29 mouse cellular contexts compared by ENCODE assay signal in genomic region chr13:119117906-119118305, GRCm38 (mm10).
"Had no signal": no experiment of that assay in that cellular context is flagged by ENCODE, and none has a peak within 500 bp of the region (broad histone marks: within the 10 kb centered on the region; RNA-seq: fewer than 3 reads in every experiment).

No protein-coding gene starts in this region.

- H3K36me3 ChIP-seq: heart, embryonic 13.5 days; heart, embryonic 15.5 days; hindbrain, embryonic 10.5 days; hindbrain, embryonic 12.5 days; intestine, embryonic 15.5 days; kidney, embryonic 15.5 days; limb, embryonic 12.5 days; limb, embryonic 15.5 days; liver, embryonic 12.5 days had no signal

- H3K27ac ChIP-seq: gastrocnemius, adult 2 months; heart, adult 2 months; heart, embryonic 13.5 days; heart, embryonic 15.5 days; hindbrain, embryonic 10.5 days; hindbrain, embryonic 12.5 days; hindbrain, embryonic 14.5 days; intestine, embryonic 15.5 days; kidney, embryonic 15.5 days; kidney, postnatal 0 days; limb, embryonic 12.5 days; limb, embryonic 15.5 days; liver, embryonic 12.5 days; liver, embryonic 14.5 days had no signal

- H3K4me3 ChIP-seq: gastrocnemius, adult 2 months; heart, adult 2 months; heart, embryonic 13.5 days; heart, embryonic 15.5 days; hindbrain, embryonic 10.5 days; hindbrain, embryonic 12.5 days; intestine, embryonic 15.5 days; kidney, embryonic 15.5 days; limb, embryonic 12.5 days; limb, embryonic 15.5 days; liver, embryonic 12.5 days had no signal

- H3K27me3 ChIP-seq: heart, embryonic 13.5 days; heart, embryonic 15.5 days; hindbrain, embryonic 12.5 days; intestine, embryonic 15.5 days; kidney, embryonic 15.5 days; limb, embryonic 12.5 days; limb, embryonic 15.5 days; liver, embryonic 12.5 days had no signal

- H3K4me1 ChIP-seq: heart, embryonic 13.5 days; heart, embryonic 15.5 days; hindbrain, embryonic 10.5 days; hindbrain, embryonic 12.5 days; intestine, embryonic 15.5 days; kidney, embryonic 15.5 days; limb, embryonic 12.5 days; limb, embryonic 15.5 days; liver, embryonic 12.5 days had no signal

- H3K9me3 ChIP-seq: heart, embryonic 13.5 days; heart, embryonic 15.5 days; hindbrain, embryonic 10.5 days; hindbrain, embryonic 12.5 days; intestine, embryonic 15.5 days; kidney, embryonic 15.5 days; limb, embryonic 12.5 days; limb, embryonic 15.5 days; liver, embryonic 12.5 days had no signal

- DNase-seq: gastrocnemius, adult 2 months; gastrocnemius, postnatal 10 days; gastrocnemius, postnatal 36 days; heart, adult 11 months; heart, adult 2 months; heart, postnatal 4 days; kidney, adult 18-20 months; kidney, adult 9 months; kidney, postnatal 14 days; kidney, postnatal 36 days; layer of hippocampus, adult 9-11 months; layer of hippocampus, postnatal 36 days; left cerebral cortex, postnatal 4 days had no signal

- H3K9ac ChIP-seq: heart, embryonic 13.5 days; heart, embryonic 15.5 days; hindbrain, embryonic 12.5 days; hindbrain, embryonic 14.5 days; intestine, embryonic 15.5 days; kidney, embryonic 15.5 days; limb, embryonic 12.5 days; limb, embryonic 15.5 days; liver, embryonic 12.5 days; liver, embryonic 14.5 days had no signal

- ATAC-seq: hindbrain, embryonic 16.5 days; inflammation-experienced regulatory T-cells, adult 6 months; intestine, embryonic 15.5 days; intestine, postnatal 0 days; liver, embryonic 12.5 days had no signal

- H3K4me2 ChIP-seq: heart, embryonic 11.5 days; heart, embryonic 13.5 days; heart, embryonic 15.5 days; hindbrain, embryonic 12.5 days; hindbrain, embryonic 14.5 days; intestine, embryonic 15.5 days; kidney, embryonic 15.5 days; limb, embryonic 12.5 days; limb, embryonic 15.5 days; liver, embryonic 12.5 days had no signal
